ENCODE assay signal across 1 mouse cellular context in genomic region chr11:115075859-115076258, GRCm38 (mm10).
TF ChIP-seq lines count a peak whose summit lies in the region.

No protein-coding gene starts in this region.

TF ChIP-seq in MEL, 35 proteins besides CTCF, POLR2A, EP300 and RAD21:
- peak; percentile 62 for TF ChIP-seq GATA1 (IDR thresholded peaks at IDR 0.05; ENCODE audit: low read depth, low read length)
- TF ChIP-seq NELFE (IDR thresholded peaks at IDR 0.05; ENCODE audit: low read depth, low read length), result no peak
- TF ChIP-seq CHD2 (IDR thresholded peaks at IDR 0.05; ENCODE audit: low read length), result no peak
